Mouse (Mus musculus): ENCODE data around the gene Frmpd2. TPM values are rescaled to one million over a fixed set of nuclear protein-coding genes. Genes with fewer than 3 reads are reported as not detected.

Frmpd2 gene
- total RNA-seq, 1 experiment from 2014 or later: not detected

GRCm38 (mm10) chr14:33548650-33549049 lies 77.2 kb downstream of the Frmpd2 start:
- ATAC-seq (replicated peaks in 1 of 2; ENCODE audit: insufficient read depth in 1 of 2, low FRiP score in 2 of 2, low TSS enrichment in 1 of 2, low read depth in 1 of 2, poor library complexity in 2 of 2, severe bottlenecking in 2 of 2): no peak

GRCm38 (mm10) chr14:33549856-33550255 lies 78.4 kb downstream of the Frmpd2 start:
- ATAC-seq (replicated peaks in 1 of 2; ENCODE audit: insufficient read depth in 1 of 2, low FRiP score in 2 of 2, low TSS enrichment in 1 of 2, low read depth in 1 of 2, poor library complexity in 2 of 2, severe bottlenecking in 2 of 2): no peak

GRCm38 (mm10) chr14:33570737-33571136 lies 99.2 kb downstream of the Frmpd2 start:
- no peak for ATAC-seq (replicated peaks in 1 of 2; ENCODE audit: insufficient read depth in 1 of 2, low FRiP score in 2 of 2, low TSS enrichment in 1 of 2, low read depth in 1 of 2, poor library complexity in 2 of 2, severe bottlenecking in 2 of 2)

- ATAC-seq (replicated peaks in 1 of 2; ENCODE audit: insufficient read depth in 1 of 2, low FRiP score in 2 of 2, low TSS enrichment in 1 of 2, low read depth in 1 of 2, poor library complexity in 2 of 2, severe bottlenecking in 2 of 2): no peak
Observed at GRCm38 (mm10) chr14:33573643-33574042, 102.1 kb downstream of the Frmpd2 start.

GRCm38 (mm10) chr14:33579771-33580484 lies 108.4 kb downstream of the Frmpd2 start:
- no peak for ATAC-seq (replicated peaks in 1 of 2; ENCODE audit: insufficient read depth in 1 of 2, low FRiP score in 2 of 2, low TSS enrichment in 1 of 2, low read depth in 1 of 2, poor library complexity in 2 of 2, severe bottlenecking in 2 of 2)

GRCm38 (mm10) chr14:33588951-33589350 lies 117.5 kb downstream of the Frmpd2 start, which contains the start of gene Ptpn20:
TSS of gene Ptpn20 (plus strand) at chr14:33589207.
- ATAC-seq (replicated peaks in 1 of 2; ENCODE audit: insufficient read depth in 1 of 2, low FRiP score in 2 of 2, low TSS enrichment in 1 of 2, low read depth in 1 of 2, poor library complexity in 2 of 2, severe bottlenecking in 2 of 2): peak in 1 of 2 experiments; percentile 21; a peak in 1 of 4 replicates

GRCm38 (mm10) chr14:33598376-33599130 lies 127.1 kb downstream of the Frmpd2 start:
- ATAC-seq (replicated peaks in 1 of 2; ENCODE audit: insufficient read depth in 1 of 2, low FRiP score in 2 of 2, low TSS enrichment in 1 of 2, low read depth in 1 of 2, poor library complexity in 2 of 2, severe bottlenecking in 2 of 2): no peak

GRCm38 (mm10) chr14:33607431-33607830 lies 135.9 kb downstream of the Frmpd2 start:
- ATAC-seq (replicated peaks in 1 of 2; ENCODE audit: insufficient read depth in 1 of 2, low FRiP score in 2 of 2, low TSS enrichment in 1 of 2, low read depth in 1 of 2, poor library complexity in 2 of 2, severe bottlenecking in 2 of 2): no peak

Other genes with a start within 250 kb of the Frmpd2 start
- 69.9 and 89.5 TPM in 2 replicates for gene Mapk8, start 24.5 kb upstream of the Frmpd2 start, total RNA-seq (2017)
- not detected in 2 replicates for gene Ptpn20, start 117.5 kb downstream of the Frmpd2 start, total RNA-seq (2017)

Measured in hematopoietic stem cell, adult 5-6 weeks (primary cell).